Mouse (Mus musculus) heart, postnatal 0 days (tissue): ENCODE results near the gene Cav1.

Experiments used
- CTCF ChIP-seq: IDR thresholded peaks from 2 replicates; pipeline ENCODE4 v1.5.1; 2016; ENCODE audit warnings: antibody characterized with exemption, control low read depth, low read depth
- EP300 ChIP-seq: IDR thresholded peaks from 2 replicates; pipeline ENCODE4 v1.6.1; 2016; ENCODE audit warnings: antibody characterized with exemption, low read depth

DNA sequence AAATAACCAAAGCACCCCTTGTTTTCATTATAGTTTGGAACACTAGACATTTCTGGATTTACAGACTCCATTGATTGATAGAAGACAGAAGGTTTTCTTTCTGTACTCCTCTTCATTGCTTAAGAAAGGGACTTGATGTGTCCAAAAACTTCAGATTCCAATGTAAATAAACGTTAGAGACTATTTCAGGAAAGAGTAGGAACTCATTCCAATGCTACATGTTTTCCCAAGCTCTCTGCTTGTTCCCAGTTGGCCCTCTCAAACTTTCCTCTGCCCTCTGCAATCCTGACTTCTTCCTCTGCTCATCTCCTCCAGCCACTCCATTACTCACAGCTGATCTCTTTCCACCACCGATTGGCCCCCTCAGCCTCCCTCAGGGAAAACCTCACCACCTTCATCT is 43.3 kb upstream of the Cav1 start:
- TF ChIP-seq CTCF: no peak
- no peak for TF ChIP-seq EP300
